Mouse (Mus musculus) skeletal muscle tissue, adult 2 months (tissue): ENCODE measurements around the gene Olfr1330.
"Not testable (repeated sequence)": the region's sequence is repeated elsewhere in the genome, so short reads cannot be mapped to it uniquely, and the experiment has no call there.

Source experiments
- DNase-seq: peaks from one replicate; pipeline ENCODE4 v3.0.0-alpha.2; 2012; ENCODE audit warnings: low read depth, low spot score

Olfr1330 gene

DNA sequence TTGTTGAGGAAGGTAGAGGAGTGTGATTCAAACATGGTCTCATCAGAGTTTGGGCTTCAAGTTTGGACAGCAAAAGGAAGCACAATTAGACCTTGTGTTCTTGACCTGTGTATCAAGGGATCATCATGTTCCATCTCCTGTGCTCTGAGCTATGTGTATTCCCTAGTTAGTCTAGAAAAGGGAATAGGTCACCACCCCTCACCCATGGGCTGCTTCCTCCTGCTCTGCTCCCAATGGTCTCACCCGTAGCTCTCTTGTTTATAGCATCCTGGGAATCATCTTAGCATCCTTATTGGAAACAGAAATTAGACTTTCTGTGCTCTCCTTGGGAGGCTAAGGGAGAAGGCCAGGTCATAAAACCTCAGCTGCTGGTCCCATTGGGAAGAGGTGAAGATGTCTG is at the start of gene Olfr1330:
Olfr1330 (plus strand) TSS at position 301 of the 400 bp plus-strand sequence.
- DNase-seq = no peak

DNA sequence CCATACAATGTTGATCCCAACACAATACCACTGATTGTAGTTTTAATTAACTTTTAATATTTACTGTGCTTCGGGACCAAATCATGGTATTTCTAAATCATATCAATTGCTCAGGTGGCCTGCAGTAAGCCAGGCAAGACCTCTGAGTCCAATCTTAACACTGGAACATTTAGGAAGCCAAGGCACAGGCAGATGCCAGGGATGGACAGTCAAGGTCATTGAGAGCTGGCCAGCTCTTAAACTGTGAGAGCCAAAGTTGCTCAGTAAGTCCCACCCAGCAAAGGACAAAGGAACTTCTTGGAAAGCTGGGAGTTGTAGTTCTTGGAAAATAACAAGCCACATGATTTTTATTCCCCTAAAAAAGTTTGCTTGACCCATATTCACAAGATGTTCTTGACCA is 26.6 kb upstream of the Olfr1330 start:
- DNase-seq = peak; percentile 4

DNA sequence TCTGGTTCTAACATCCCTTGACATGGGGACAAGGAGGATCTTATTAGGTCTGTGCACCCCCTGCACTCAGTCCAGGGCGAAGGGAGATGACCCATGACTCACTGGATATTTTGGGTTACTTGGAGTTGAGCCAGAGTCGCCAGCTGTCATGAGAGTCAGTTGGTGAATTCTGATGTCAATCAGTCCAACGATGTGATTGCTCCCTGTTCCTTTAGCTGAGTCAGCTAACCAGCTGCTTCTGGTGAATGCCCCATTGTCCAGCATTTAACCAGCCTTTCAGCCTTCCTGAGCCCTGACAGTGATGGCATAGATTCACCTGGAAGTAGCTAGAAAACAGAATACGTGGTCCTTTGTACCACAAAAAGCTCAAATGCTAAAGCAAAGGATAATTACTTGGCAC is 25.7 kb upstream of the Olfr1330 start:
- DNase-seq = peak; percentile 66

DNA sequence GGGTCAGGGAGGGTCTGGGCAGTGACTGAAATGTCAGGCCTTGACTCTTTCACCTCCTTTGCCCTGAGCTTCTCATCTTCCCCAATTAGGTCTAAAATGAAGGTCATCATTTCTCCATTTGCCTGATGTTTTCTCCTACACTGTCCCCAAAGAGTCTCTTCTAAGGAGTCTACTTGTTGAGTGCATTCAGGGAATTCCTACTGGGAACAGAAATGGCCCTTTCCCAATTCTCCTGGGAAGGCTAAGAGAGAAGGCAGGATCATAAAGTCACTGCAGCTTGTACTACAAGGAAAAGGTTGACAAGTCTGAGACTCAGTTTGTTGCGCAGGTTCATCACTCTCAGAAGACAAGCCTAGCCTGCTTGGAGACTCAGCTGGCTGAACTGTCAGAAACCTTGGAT is 24.0 kb upstream of the Olfr1330 start, which contains the start of gene Olfr1331:
Olfr1331 (plus strand) TSS at position 301 of the 400 bp plus-strand sequence.
- no peak for DNase-seq

DNA sequence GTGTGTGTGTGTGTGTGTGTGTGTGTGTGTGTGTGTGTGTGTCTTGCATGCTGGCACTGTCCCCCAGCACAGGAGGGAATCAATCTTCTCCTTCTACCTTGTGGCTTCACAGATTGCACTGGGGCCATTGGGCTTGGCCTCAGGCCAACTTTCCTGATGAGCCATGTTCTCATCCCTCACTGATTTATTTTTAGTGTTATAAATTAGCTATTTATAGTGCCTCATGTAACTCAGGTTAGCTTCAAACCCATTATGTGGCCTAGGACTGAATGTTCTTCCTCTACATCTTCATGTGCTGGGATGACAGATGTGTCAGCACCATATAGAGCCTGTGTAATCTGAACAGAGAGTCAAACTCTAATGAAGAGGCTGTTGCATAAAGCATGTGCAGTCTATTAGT is 20.8 kb upstream of the Olfr1330 start:
- DNase-seq = peak; percentile 8

DNA sequence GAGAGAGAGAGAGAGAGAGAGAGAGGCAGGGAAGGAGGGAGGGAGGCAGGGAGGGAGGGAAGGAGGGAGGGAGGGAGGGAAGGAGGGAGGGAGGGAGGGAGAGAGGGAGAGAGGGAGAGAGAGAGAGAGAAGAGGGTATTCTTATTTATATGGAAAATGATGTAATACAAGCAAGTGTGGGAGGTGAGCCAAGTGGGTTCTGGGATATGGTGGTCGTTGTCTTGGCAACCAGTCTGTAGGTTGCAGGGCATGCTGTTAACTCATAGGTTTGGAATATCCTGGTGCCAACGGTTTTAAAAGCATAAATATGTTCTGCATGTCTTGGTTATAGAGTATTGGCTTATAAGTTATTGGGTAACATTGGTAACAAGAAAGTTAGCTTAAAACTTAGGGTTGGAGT is 13.6 kb downstream of the Olfr1330 start:
- DNase-seq = no peak

DNA sequence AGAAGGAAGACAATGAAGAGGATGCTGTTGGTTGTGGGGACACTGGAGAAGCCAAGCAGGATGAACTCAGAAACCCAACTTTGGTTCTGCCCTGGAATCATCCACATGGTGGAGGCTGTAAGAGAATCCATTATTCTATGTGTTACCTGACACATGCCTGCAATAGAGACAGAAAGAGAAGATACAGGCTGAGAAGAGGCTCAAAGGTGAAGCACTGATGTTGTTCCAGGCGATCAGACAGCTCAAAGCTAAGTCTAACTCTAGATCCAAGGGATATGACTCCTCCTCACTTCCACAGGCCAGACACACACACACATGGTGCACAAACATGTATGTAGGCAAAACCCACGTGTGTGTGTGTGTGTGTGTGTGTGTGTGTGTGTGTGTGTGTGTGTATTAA is 29.0 kb downstream of the Olfr1330 start, which contains the start of gene Olfr1329:
Olfr1329 (minus strand) TSS at position 101 of the 400 bp plus-strand sequence.
- not testable (repeated sequence) for DNase-seq

DNA sequence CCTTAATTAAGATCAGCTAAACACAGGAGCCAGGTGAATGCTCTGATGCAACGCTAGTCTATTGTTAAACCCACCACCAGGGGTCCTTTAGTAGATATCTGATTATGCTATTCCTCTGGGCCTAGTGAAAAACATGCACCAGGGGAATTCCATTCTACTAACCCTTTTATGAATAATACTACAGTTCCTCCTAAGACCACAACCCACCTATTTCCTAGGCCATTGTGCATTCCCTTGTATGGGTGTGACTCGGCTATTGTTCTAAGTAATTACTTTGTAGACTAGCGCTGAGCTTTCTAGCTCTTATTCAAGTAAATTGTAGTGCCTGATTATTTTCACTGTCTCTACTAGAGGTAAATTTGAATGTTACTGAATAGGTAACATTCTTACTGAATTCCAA is 42.9 kb downstream of the Olfr1330 start:
- not testable (repeated sequence) for DNase-seq

DNA sequence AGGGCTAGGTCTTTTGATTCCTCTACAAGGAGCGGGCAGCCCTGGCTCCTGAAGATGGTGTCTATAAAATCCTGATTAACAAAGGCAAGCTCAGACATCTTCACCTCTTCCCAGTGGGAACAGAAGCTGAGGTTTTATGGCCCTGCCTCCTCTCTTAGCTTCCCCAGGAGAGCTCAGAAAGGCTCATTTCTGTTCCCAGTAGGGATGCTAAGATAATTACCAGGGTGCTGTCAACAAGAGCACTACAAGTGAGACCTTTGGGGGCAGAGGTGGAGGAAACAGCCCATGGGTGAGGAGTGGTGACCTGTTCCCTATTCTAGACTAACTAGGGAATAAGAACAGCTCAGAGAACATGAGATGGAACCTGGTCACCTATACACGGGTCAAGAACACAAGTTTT is 50.1 kb downstream of the Olfr1330 start, which contains the start of gene Olfr1328:
Olfr1328 (minus strand) TSS at position 101 of the 400 bp plus-strand sequence.
- DNase-seq = no peak
